Mouse (Mus musculus): ENCODE measurements around the gene Exoc1. TPM values are rescaled to one million over a fixed set of nuclear protein-coding genes. Genes with fewer than 3 reads are reported as not detected.

Gene Exoc1
- total and polyA plus RNA-seq, 3 experiments = 34.2 to 40.8 TPM; not detected in 1

DNA sequence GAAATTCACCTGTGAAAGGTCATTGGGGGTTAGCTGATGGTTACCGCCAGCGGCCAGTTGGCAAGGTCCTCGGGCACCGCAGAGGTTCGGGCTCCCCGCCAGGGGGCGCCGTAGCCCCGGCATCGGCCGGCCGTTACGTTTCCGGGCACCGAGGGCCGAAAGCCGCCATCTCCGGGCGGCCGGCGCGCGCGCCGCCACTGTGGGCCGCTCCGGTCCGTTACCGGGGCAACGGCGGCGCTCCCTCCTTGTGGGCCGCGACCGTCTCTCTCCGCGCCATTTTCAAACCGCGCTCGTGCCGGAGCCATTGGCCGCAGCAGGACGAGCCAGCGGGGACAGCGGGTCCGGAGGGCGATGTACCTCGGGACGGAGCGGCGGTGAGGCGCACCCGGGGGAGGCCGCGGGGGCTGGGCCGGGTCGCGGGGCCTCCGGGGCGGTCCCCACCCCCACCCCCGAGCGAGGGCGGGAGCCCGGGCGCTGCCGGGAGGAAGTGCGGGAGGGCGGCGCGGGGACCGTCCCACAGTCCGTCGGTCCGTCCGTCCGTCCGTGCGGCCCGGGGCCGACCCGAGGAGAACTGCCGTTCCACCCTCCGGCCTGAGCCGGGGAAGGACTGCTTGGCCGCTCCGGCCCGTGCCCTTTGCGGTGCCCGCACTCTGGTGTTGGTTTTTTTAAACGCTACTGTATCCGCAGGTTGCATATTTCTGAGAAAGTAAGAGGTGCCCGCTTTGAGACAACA is 59.6 kb downstream of the Exoc1 start, which contains the start of gene Cep135:
Gene Cep135, plus strand, starts transcription at position 148 of the 733 bp plus-strand sequence.
- peak within 1 kb of the TSS; percentile 76 to 96 for H3K4me3 ChIP-seq (ENCODE audit: control insufficient read depth in 1 of 2, insufficient read depth in 1 of 2, low read depth in 2 of 2, low read length in 2 of 2)
- no peaks in the 10 kb centered on the region for H3K27me3 ChIP-seq (ENCODE audit: control insufficient read depth in 1 of 2, insufficient read depth in 2 of 2, low read length in 2 of 2)
- peak within 1 kb of the TSS; percentile 98 for H3K9ac ChIP-seq (ENCODE audit: control insufficient read depth, low read depth, low read length, poor library complexity, severe bottlenecking)
- TF ChIP-seq USF1 (IDR thresholded peaks at IDR 0.05; ENCODE audit: low read depth, low read length) (no peak), UBTF (IDR thresholded peaks at IDR 0.05; ENCODE audit: borderline replicate concordance, insufficient read depth, low read depth, low read length) (peak; percentile 46; the same call in 1 of the 2 replicates), MAZ (IDR thresholded peaks at IDR 0.05; ENCODE audit: low read depth, low read length) (peak; percentile 84), NRF1 (IDR thresholded peaks at IDR 0.05; ENCODE audit: insufficient read depth, low read depth, low read length, poor library complexity, severe bottlenecking) (peak; percentile 56), CHD1 (IDR thresholded peaks at IDR 0.05; ENCODE audit: low read depth, low read length) (no peak), POLR2AphosphoS5 (IDR thresholded peaks at IDR 0.05; ENCODE audit: borderline replicate concordance, low read depth, low read length) (no peak), POLR2A (IDR thresholded peaks at IDR 0.05; ENCODE audit: control insufficient read depth in 1 of 2, insufficient read depth in 1 of 2, low read depth in 1 of 2, low read length in 2 of 2, poor library complexity in 1 of 2) (peak; percentile 65 to 78; a peak in 3 of 4 replicates), KAT2A (conservative IDR thresholded peaks at IDR 0.05; ENCODE audit: low read depth, low read length) (peak; percentile 67; the same call in 1 of the 2 replicates), TAL1 (IDR thresholded peaks at IDR 0.05; ENCODE audit: low read length) (no peak), HCFC1 (IDR thresholded peaks at IDR 0.05; ENCODE audit: low read depth, low read length) (peak; percentile 84), ZC3H11A (IDR thresholded peaks at IDR 0.05; ENCODE audit: low read depth, low read length) (peak; percentile 97), SMC3 (IDR thresholded peaks at IDR 0.05; ENCODE audit: low read depth, low read length) (peak; percentile 99), ETS1 (IDR thresholded peaks at IDR 0.05; ENCODE audit: low read depth, low read length) (peak; percentile 28; the same call in 1 of the 2 replicates), CHD2 (IDR thresholded peaks at IDR 0.05; ENCODE audit: low read length) (no peak; the same call in 1 of the 2 replicates), MYC (IDR thresholded peaks at IDR 0.05; ENCODE audit: low read depth, low read length) (no peak), GATA1 (IDR thresholded peaks at IDR 0.05; ENCODE audit: low read depth, low read length) (no peak), BHLHE40 (IDR thresholded peaks at IDR 0.05; ENCODE audit: borderline replicate concordance, low read depth, low read length) (no peak), MAX (IDR thresholded peaks at IDR 0.05; ENCODE audit: low read length) (no peak), EP300 (IDR thresholded peaks at IDR 0.05; ENCODE audit: low read depth in 1 of 2, low read length in 2 of 2) (no peak), GABPA (IDR thresholded peaks at IDR 0.05; ENCODE audit: low read depth, low read length) (no peak), USF2 (IDR thresholded peaks at IDR 0.05; ENCODE audit: borderline replicate concordance in 1 of 2, insufficient read depth in 1 of 2, low read depth in 1 of 2, low read length in 2 of 2) (no peak), CTCF (IDR thresholded peaks at IDR 0.05 in 2 of 3, conservative IDR thresholded peaks at IDR 0.05 in 1 of 3; ENCODE audit: control insufficient read depth in 1 of 3, insufficient read depth in 1 of 3, low read depth in 2 of 3, low read length in 3 of 3, poor library complexity in 1 of 3, severe bottlenecking in 1 of 3) (peak; percentile 81 to 99 (median 98)), RAD21 (IDR thresholded peaks at IDR 0.05; ENCODE audit: low read depth, low read length) (peak; percentile 93), JUND (IDR thresholded peaks at IDR 0.05; ENCODE audit: low read depth, low read length) (no peak), E2F4 (IDR thresholded peaks at IDR 0.05; ENCODE audit: borderline replicate concordance, low read depth, low read length) (peak; percentile 19; the same call in 1 of the 2 replicates), ZMIZ1 (IDR thresholded peaks at IDR 0.05; ENCODE audit: low read depth, low read length) (no peak), MXI1 (IDR thresholded peaks at IDR 0.05; ENCODE audit: low read depth, low read length) (peak; percentile 82), MEF2A (IDR thresholded peaks at IDR 0.05; ENCODE audit: extremely low read depth, insufficient replicate concordance, low read depth, low read length, poor library complexity, severe bottlenecking) (no peak), POLR2AphosphoS2 (IDR thresholded peaks at IDR 0.05; ENCODE audit: low read length) (no peak; the same call in 1 of the 2 replicates), ZKSCAN1 (IDR thresholded peaks at IDR 0.05; ENCODE audit: low read depth, low read length) (no peak), NELFE (IDR thresholded peaks at IDR 0.05; ENCODE audit: low read depth, low read length) (peak; percentile 59), SIN3A (IDR thresholded peaks at IDR 0.05; ENCODE audit: low read length) (peak; percentile 86), ELF1 (IDR thresholded peaks at IDR 0.05; ENCODE audit: low read depth, low read length) (peak; percentile 64), MAFK (IDR thresholded peaks at IDR 0.05; ENCODE audit: borderline replicate concordance, low read depth, low read length) (no peak), TCF12 (IDR thresholded peaks at IDR 0.05; ENCODE audit: low read depth, low read length) (peak; percentile 21; the same call in 1 of the 2 replicates)

More for the DNA sequence above, 59.6 kb downstream of the Exoc1 start, which contains the start of gene Cep135:
- peaks cover 7 to 12% of the 10 kb centered on the region in 2 experiments for H3K4me1 ChIP-seq (ENCODE audit: control insufficient read depth in 1 of 2, insufficient read depth in 2 of 2, low read length in 2 of 2)
- peak; percentile 88 for DNase-seq (ENCODE audit: low read depth, low spot score)
- H3K9me3 ChIP-seq (replicated peaks; ENCODE audit: insufficient read depth, low read length) = no peaks in the 10 kb centered on the region
- H3K79me2 ChIP-seq (ENCODE audit: control insufficient read depth, insufficient read depth, low read length, poor library complexity) = peaks cover 4% of the 10 kb centered on the region; the same call in 1 of the 2 replicates
- H3K36me3 ChIP-seq (ENCODE audit: control insufficient read depth in 1 of 2, insufficient read depth in 2 of 2, low read length in 2 of 2) = peaks cover 0 to 14% of the 10 kb centered on the region in 2 experiments; a peak in 2 of 4 replicates
- peak within 1 kb of the TSS; percentile 83 for H3K27ac ChIP-seq (ENCODE audit: control insufficient read depth, low read depth, low read length)
